Mouse (Mus musculus): Measurements from ENCODE around the gene Iffo1.

Iffo1 gene

GRCm38 (mm10) chr6:125145001-125145400 is at the start of gene Iffo1:
Gene Iffo1, plus strand, starts transcription at chr6:125145241.
- peak; percentile 90 for DNase-seq (ENCODE audit: low spot score)

- DNase-seq (ENCODE audit: low spot score): peak; percentile 93
Measured at GRCm38 (mm10) chr6:125095391-125096278, 49.4 kb upstream of the Iffo1 start, which contains the start of gene Chd4. Gene Chd4, plus strand, starts transcription at chr6:125095981.

GRCm38 (mm10) chr6:125096279-125096596 is 48.8 kb upstream of the Iffo1 start:
- DNase-seq (ENCODE audit: low spot score): no peak

- peak; percentile 67 for DNase-seq (ENCODE audit: low spot score)
Measured at GRCm38 (mm10) chr6:125096597-125097345, 48.3 kb upstream of the Iffo1 start.

GRCm38 (mm10) chr6:125097346-125097689 is 47.7 kb upstream of the Iffo1 start:
- no peak for DNase-seq (ENCODE audit: low spot score)

GRCm38 (mm10) chr6:125097951-125098350 is 47.1 kb upstream of the Iffo1 start:
- no peak for DNase-seq (ENCODE audit: low spot score)

- DNase-seq (ENCODE audit: low spot score): no peak
Measured at GRCm38 (mm10) chr6:125098513-125098912, 46.5 kb upstream of the Iffo1 start.

- DNase-seq (ENCODE audit: low spot score): no peak
Measured at GRCm38 (mm10) chr6:125099421-125099971, 45.5 kb upstream of the Iffo1 start.

GRCm38 (mm10) chr6:125101444-125101843 is 43.6 kb upstream of the Iffo1 start:
- no peak for DNase-seq (ENCODE audit: low spot score)

- DNase-seq (ENCODE audit: low spot score): no peak
Measured at GRCm38 (mm10) chr6:125104223-125104622, 40.8 kb upstream of the Iffo1 start.

- no peak for DNase-seq (ENCODE audit: low spot score)
Measured at GRCm38 (mm10) chr6:125107705-125108104, 37.3 kb upstream of the Iffo1 start.

GRCm38 (mm10) chr6:125109371-125109770 is 35.7 kb upstream of the Iffo1 start:
- no peak for DNase-seq (ENCODE audit: low spot score)

GRCm38 (mm10) chr6:125110927-125111326 is 34.1 kb upstream of the Iffo1 start:
- DNase-seq (ENCODE audit: low spot score): no peak

- DNase-seq (ENCODE audit: low spot score): no peak
Measured at GRCm38 (mm10) chr6:125112553-125112952, 32.5 kb upstream of the Iffo1 start.

GRCm38 (mm10) chr6:125119387-125119786 is 25.7 kb upstream of the Iffo1 start:
- no peak for DNase-seq (ENCODE audit: low spot score)

- DNase-seq (ENCODE audit: low spot score): no peak
Measured at GRCm38 (mm10) chr6:125128724-125129123, 16.3 kb upstream of the Iffo1 start.

GRCm38 (mm10) chr6:125129710-125130402 is 15.2 kb upstream of the Iffo1 start:
- no peak for DNase-seq (ENCODE audit: low spot score)

GRCm38 (mm10) chr6:125131302-125132156 is 13.5 kb upstream of the Iffo1 start, which contains the start of gene Nop2:
Gene Nop2, plus strand, starts transcription at chr6:125131909.
- DNase-seq (ENCODE audit: low spot score): peak; percentile 92

GRCm38 (mm10) chr6:125132470-125132869 is 12.6 kb upstream of the Iffo1 start:
- DNase-seq (ENCODE audit: low spot score): no peak

GRCm38 (mm10) chr6:125137002-125137671 is 7.9 kb upstream of the Iffo1 start:
- no peak for DNase-seq (ENCODE audit: low spot score)

- DNase-seq (ENCODE audit: low spot score): no peak
Measured at GRCm38 (mm10) chr6:125139747-125140146, 5.3 kb upstream of the Iffo1 start.
